Mouse (Mus musculus): ENCODE results near the gene Gm10521. TPM values are rescaled to one million over a fixed set of nuclear protein-coding genes. Genes with fewer than 3 reads are reported as not detected.

Gene Gm10521
- polyA plus RNA-seq, 1 experiment = not detected

DNA sequence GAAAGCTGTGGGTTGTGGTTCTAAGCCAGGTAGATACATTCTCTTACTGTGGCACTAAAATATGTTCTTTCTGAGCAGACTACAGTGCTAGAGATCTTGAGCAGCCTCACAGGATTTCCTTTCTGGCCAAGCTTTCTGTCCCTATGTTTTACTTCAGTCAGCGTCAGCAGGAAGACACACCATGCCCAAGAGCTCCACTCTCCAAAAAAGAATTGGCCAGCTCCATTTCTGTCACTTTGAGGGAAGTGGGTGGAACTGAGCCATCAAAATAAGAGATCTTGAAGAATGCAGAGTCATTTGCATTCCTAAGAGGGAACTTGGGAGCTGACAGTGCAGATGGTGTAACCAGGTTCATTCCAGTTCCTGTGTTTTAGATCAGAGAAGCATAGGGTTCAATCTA lies 8.5 kb upstream of the Gm10521 start:
- TF ChIP-seq CEBPB (IDR thresholded peaks at IDR 0.05; ENCODE audit: insufficient read depth, poor library complexity, severe bottlenecking) (no peak), TCF3 (IDR thresholded peaks at IDR 0.05; ENCODE audit: insufficient read length, low read depth) (no peak), MYOG (IDR thresholded peaks at IDR 0.05; ENCODE audit: control insufficient read depth in 1 of 3, insufficient read depth in 1 of 3, insufficient read length in 2 of 3, low read depth in 2 of 3) (no peak), E2F4 (IDR thresholded peaks at IDR 0.05; ENCODE audit: insufficient read depth) (no peak), TCF12 (IDR thresholded peaks at IDR 0.05; ENCODE audit: insufficient read depth, poor library complexity, severe bottlenecking) (no peak), POLR2AphosphoS2 (IDR thresholded peaks at IDR 0.05; ENCODE audit: insufficient read length, low read depth) (no peak), POLR2A (IDR thresholded peaks at IDR 0.05; ENCODE audit: insufficient read length, low read depth) (no peak), MAX (IDR thresholded peaks at IDR 0.05; ENCODE audit: low read depth) (no peak), USF1 (IDR thresholded peaks at IDR 0.05; ENCODE audit: low read depth) (no peak)
- Histone ChIP-seq H3K4me3 (no peak overlapping the region), H3ac (ENCODE audit: control insufficient read depth, insufficient read length) (no peak overlapping the region), H3K27me3 (ENCODE audit: control insufficient read depth, insufficient read depth, insufficient read length) (no peaks in the 10 kb centered on the region), H3K79me2 (ENCODE audit: control insufficient read depth, insufficient read depth) (no peaks in the 10 kb centered on the region), H3K36me3 (ENCODE audit: control insufficient read depth, insufficient read depth) (no peaks in the 10 kb centered on the region), H3K4me2 (ENCODE audit: low read depth) (no peak overlapping the region)

DNA sequence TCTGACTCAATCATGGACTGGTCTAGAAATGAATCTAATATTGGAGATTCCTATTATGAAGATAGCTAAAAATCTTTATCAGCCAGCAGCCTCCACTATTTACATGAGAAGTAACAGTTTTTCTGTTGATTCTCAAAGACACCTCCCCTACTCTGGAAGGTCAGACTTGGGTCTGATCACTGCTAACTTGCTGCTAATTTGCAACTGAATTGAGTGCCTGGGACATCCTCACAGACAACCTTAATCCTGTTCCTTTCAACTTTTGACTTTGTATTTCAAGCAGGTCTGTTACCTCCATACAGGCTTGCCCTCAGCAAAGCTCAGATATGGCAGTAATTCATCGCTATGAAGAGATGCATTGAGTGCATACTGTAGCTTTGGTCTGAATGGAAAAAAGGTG lies 8.5 kb downstream of the Gm10521 start:
- Histone ChIP-seq H3K4me2 (ENCODE audit: low read depth) (no peak overlapping the region), H3ac (ENCODE audit: control insufficient read depth, insufficient read length) (no peak overlapping the region), H3K4me3 (no peak overlapping the region), H3K79me2 (ENCODE audit: control insufficient read depth, insufficient read depth) (no peaks in the 10 kb centered on the region), H3K27me3 (ENCODE audit: control insufficient read depth, insufficient read depth, insufficient read length) (no peaks in the 10 kb centered on the region), H3K36me3 (ENCODE audit: control insufficient read depth, insufficient read depth) (no peaks in the 10 kb centered on the region)
- TF ChIP-seq USF1 (IDR thresholded peaks at IDR 0.05; ENCODE audit: low read depth) (no peak), SRF (IDR thresholded peaks at IDR 0.05; ENCODE audit: control insufficient read depth, insufficient read length, low read depth) (no peak), CEBPB (IDR thresholded peaks at IDR 0.05; ENCODE audit: insufficient read depth, poor library complexity, severe bottlenecking) (no peak), MAX (IDR thresholded peaks at IDR 0.05; ENCODE audit: low read depth) (no peak), E2F4 (IDR thresholded peaks at IDR 0.05; ENCODE audit: insufficient read depth) (no peak), MYOD1 (IDR thresholded peaks at IDR 0.05; ENCODE audit: control insufficient read depth in 1 of 3, insufficient read length in 2 of 3, low read depth in 2 of 3) (no peak), TCF12 (IDR thresholded peaks at IDR 0.05; ENCODE audit: insufficient read depth, poor library complexity, severe bottlenecking) (no peak)

DNA sequence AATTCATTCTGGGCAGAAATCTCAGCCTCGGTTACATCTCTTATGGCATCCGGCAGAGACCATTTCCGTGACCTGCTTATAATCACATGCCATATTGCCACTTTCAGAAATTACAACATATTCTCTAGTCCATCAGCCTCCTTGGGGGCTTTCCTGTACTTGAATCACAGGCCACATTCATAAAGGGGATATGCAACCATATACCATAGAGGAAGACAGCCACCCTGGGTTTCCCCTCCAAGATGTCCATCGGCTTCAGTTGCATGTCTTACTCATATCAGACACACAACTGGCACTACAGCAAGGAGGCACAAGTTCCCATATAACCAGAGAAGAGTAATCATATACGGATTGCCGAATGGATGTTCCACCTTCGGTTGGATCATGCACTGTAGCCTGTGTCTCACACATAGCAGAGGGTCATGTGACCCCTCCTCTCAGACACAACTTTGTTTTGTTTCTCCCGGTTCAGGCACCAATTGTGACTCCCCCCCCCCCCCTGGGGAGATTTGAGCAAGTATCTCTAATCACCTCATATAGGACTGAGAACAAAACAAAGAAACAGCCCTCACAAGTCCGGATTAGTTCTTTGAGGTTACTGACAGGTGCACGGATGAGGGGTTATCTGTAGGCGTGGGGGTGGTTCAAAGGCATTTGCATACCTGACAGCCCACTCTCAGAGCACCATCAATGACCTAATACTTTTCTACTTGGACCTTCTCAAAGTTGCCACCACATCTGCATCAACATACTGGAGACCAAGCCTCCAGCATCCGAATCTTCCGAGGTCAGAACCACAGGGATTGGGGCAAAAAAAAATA lies 20.4 kb downstream of the Gm10521 start:
- Histone ChIP-seq H3K27me3 (ENCODE audit: control insufficient read depth, insufficient read depth, insufficient read length) (no peaks in the 10 kb centered on the region), H3ac (ENCODE audit: control insufficient read depth, insufficient read length) (no peak overlapping the region), H3K4me3 (no peak overlapping the region), H3K79me2 (ENCODE audit: control insufficient read depth, insufficient read depth) (no peaks in the 10 kb centered on the region), H3K36me3 (ENCODE audit: control insufficient read depth, insufficient read depth) (no peaks in the 10 kb centered on the region), H3K4me2 (ENCODE audit: low read depth) (no peak overlapping the region)
- TF ChIP-seq POLR2A (IDR thresholded peaks at IDR 0.05; ENCODE audit: insufficient read length, low read depth) = no peak
- no peak for TF ChIP-seq MYOG (IDR thresholded peaks at IDR 0.05; ENCODE audit: control insufficient read depth in 1 of 3, insufficient read depth in 1 of 3, insufficient read length in 2 of 3, low read depth in 2 of 3)
- TF ChIP-seq CEBPB (IDR thresholded peaks at IDR 0.05; ENCODE audit: insufficient read depth, poor library complexity, severe bottlenecking) = no peak
- TF ChIP-seq SRF (IDR thresholded peaks at IDR 0.05; ENCODE audit: control insufficient read depth, insufficient read length, low read depth) = no peak
- TF ChIP-seq REST (IDR thresholded peaks at IDR 0.05; ENCODE audit: insufficient read depth, insufficient read length) = no peak
- TF ChIP-seq POLR2AphosphoS2 (IDR thresholded peaks at IDR 0.05; ENCODE audit: insufficient read length, low read depth) = no peak
- TF ChIP-seq TCF3 (IDR thresholded peaks at IDR 0.05; ENCODE audit: insufficient read length, low read depth) = no peak
- TF ChIP-seq E2F4 (IDR thresholded peaks at IDR 0.05; ENCODE audit: insufficient read depth) = no peak
- TF ChIP-seq USF1 (IDR thresholded peaks at IDR 0.05; ENCODE audit: low read depth) = no peak
- TF ChIP-seq MYOD1 (IDR thresholded peaks at IDR 0.05; ENCODE audit: control insufficient read depth in 1 of 3, insufficient read length in 2 of 3, low read depth in 2 of 3) = no peak
- no peak for TF ChIP-seq TCF12 (IDR thresholded peaks at IDR 0.05; ENCODE audit: insufficient read depth, poor library complexity, severe bottlenecking)
- no peak for TF ChIP-seq MAX (IDR thresholded peaks at IDR 0.05; ENCODE audit: low read depth)

DNA sequence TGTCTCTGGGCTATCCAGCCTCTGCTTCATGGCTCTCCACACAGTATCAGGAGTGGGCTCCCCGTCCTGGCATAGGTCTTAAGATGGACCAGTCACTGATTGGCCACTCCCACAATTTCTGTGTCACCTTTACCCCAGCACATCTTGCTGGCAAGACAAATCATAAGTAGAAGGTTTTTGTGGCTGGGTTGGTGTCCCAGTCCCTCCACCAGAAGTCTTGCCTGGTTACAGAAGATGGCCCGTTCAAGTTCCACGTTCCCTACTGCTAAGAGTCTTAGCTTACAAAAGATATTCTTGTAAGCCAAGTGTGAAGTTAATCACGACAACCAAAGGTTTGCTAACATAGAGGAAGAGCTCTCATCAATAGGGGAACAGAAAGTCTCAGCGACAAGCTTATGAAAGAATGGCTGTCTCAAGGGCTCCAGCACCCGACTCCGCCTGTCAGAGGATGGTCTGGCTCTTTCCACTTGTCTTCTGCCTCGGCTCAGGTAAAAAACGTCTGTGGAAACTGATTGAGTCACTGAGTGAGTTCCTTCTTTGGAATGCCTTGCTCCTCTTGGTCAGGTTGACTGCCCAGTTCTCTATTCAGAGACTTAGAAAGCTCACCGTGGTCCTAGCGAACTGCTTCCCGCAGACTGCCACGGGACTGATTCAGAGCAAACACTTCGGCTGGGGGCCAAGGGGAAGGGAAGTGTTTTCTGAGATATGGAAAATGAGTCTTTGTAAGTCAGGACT lies 22.0 kb downstream of the Gm10521 start, which contains the start of gene Slamf6:
Gene Slamf6, plus strand, starts transcription at position 211 of the 735 bp plus-strand sequence.
- no peak within 1 kb of the TSS for H3ac ChIP-seq (ENCODE audit: control insufficient read depth, insufficient read length)
- no peak within 1 kb of the TSS for H3K4me2 ChIP-seq (ENCODE audit: low read depth)
- H3K79me2 ChIP-seq (ENCODE audit: control insufficient read depth, insufficient read depth) = no peaks in the 10 kb centered on the region
- H3K27me3 ChIP-seq (ENCODE audit: control insufficient read depth, insufficient read depth, insufficient read length) = no peaks in the 10 kb centered on the region
- H3K36me3 ChIP-seq (ENCODE audit: control insufficient read depth, insufficient read depth) = no peaks in the 10 kb centered on the region
- TF ChIP-seq POLR2A (IDR thresholded peaks at IDR 0.05; ENCODE audit: insufficient read length, low read depth) (no peak), E2F4 (IDR thresholded peaks at IDR 0.05; ENCODE audit: insufficient read depth) (no peak)
- H3K4me3 ChIP-seq = no peak within 1 kb of the TSS
